Mouse (Mus musculus) spleen, adult 2 months (tissue): ENCODE results near the gene Dynll1. TPM values are rescaled to one million over a fixed set of nuclear protein-coding genes. Genes with fewer than 3 reads are reported as not detected.

Experiments used
- DNase-seq, 2 experiments: peaks; one replicate each; pipeline versions ENCODE4 v3.0.0 to v3.0.0-alpha.2; 2012 to 2021; ENCODE audit warnings: low spot score in 2 of 2, low read depth in 1 of 2
- H3K27ac ChIP-seq: fragments of 200-500 bp; 2 replicates; pipeline ENCODE4 v1.5.1; 2012; ENCODE audit warnings: low read length, inconsistent platforms; ENCODE audit not compliant: insufficient read depth
- H3K27me3 ChIP-seq: fragments of 200-500 bp; 2 replicates; pipeline ENCODE4 v1.6.1; 2012; ENCODE audit warnings: mild to moderate bottlenecking, moderate library complexity, low read length, inconsistent platforms; ENCODE audit not compliant: control insufficient read depth, insufficient read depth
- H3K36me3 ChIP-seq: fragments of 200-500 bp; 2 replicates; pipeline ENCODE4 v1.6.1; 2012; ENCODE audit warnings: mild to moderate bottlenecking, low read length, inconsistent platforms; ENCODE audit not compliant: control insufficient read depth, insufficient read depth
- H3K4me1 ChIP-seq: fragments of 200-500 bp; 2 replicates; pipeline ENCODE4 v1.6.1; 2011; ENCODE audit warnings: inconsistent platforms; ENCODE audit not compliant: control insufficient read depth, insufficient read depth, insufficient read length
- H3K4me3 ChIP-seq: fragments of 200-500 bp; 2 replicates; pipeline ENCODE4 v1.5.1; 2011; ENCODE audit warnings: mild to moderate bottlenecking, inconsistent platforms; ENCODE audit not compliant: insufficient read depth, insufficient read length; ENCODE audit errors: extremely low read depth
- CTCF ChIP-seq: fragments of 200-500 bp; IDR thresholded peaks from 2 replicates; pipeline ENCODE4 v1.5.1; 2011; ENCODE audit warnings: mild to moderate bottlenecking, inconsistent platforms; ENCODE audit not compliant: insufficient read depth, insufficient read length, insufficient replicate concordance; ENCODE audit errors: extremely low read depth
- POLR2A ChIP-seq: fragments of 200-500 bp; IDR thresholded peaks from 2 replicates; pipeline ENCODE4 v1.6.1; 2011; ENCODE audit warnings: low read depth, low read length, inconsistent platforms
- WGBS: fragments of 180-500 bp; shearing (Covaris S2); methylation state at CpG from one replicate; pipeline ENCODE4 v1.1.7; 2018; 5-methylcytosine and 5-hydroxymethylcytosine counted together
- polyA plus RNA-seq: library from polyadenylated mRNA; depleted of rRNA; stranded (reverse); fragments of >200 nt; gene quantifications from 2 replicates; pipeline ENCODE4 v1.2.3, GENCODE M21; 2012

Gene Dynll1
- polyA plus RNA-seq, 1 experiment = 135 TPM

DNA sequence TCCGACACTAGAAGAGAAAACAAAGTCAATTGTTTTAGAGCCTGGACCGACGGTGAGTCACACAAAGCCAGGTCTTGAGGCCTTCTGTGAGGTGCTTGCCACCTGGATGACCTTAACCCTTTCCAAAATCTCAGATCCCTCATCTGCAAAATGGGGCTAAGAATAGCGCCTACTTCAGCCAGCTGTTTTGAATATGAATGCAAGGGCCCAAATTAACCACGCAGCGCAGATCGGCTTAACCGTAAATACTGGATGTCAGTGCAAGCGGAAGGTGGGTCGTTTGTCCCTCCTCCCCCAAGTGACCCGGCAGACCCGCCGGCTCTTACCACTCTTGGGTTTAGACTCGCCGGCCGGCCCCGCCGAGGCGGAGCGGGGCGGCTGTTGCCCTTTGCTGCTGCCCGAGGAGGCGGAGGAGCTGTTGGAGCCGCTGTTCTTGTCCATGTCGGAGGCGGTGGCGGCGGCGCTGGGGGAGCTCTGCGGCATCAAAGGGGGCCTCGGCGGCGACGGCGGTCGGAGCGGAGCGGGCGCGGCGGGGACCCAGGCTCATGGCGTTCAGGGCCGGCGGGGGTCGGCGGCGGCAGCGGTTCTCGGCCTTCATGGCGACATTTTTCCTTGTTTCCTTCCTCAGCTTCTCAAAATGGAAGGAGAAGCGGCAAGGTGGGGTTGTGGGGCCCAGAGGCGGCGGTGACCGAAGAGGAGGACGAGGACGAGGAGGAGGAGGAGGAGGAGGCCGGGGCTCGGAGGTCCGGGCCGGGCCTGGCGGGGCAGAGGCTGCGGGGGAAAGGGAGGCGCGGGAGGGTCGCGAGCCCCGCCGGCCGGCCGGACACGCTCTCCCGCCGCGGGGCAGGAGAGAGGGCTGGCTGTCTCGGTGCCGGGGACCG lies 28.6 kb downstream of the Dynll1 start:
- Histone ChIP-seq H3K4me3 (peak overlapping the region; percentile 89), H3K4me1 (peaks cover 6% of the 10 kb centered on the region; the same call in 1 of the 2 replicates), H3K27ac (peak overlapping the region; percentile 68), H3K36me3 (0 out of 2 replicates have a peak, but pooled peaks cover 2% of the 10 kb centered on the region), H3K27me3 (no peaks in the 10 kb centered on the region)
- under 1% methylated on average over 76 of the region's 77 CpGs for WGBS
- DNase-seq = peak in 1 of 2 experiments; percentile 29
- no peak for TF ChIP-seq CTCF
- TF ChIP-seq POLR2A = no peak

DNA sequence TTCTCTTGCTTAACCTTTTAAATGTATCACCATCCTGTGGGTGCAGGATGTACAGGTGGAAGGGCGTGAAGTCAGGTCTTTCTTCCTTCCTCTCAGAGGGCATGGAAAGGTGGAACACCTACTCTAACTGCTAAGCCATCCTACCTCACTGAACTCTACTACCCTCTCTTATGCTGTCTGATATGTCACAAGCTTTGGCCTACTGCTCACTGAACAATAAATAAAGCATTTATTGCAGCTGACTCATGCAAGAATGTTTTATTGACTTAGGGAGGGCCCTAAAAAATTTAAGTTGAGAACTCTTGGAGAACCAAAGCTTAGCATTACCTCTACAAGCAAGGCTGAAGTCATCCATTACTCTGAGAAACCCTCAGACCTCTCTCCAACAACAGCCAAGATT lies 30.8 kb downstream of the Dynll1 start:
- Histone ChIP-seq H3K4me1 (peaks cover 6% of the 10 kb centered on the region; the same call in 1 of the 2 replicates), H3K4me3 (no peak overlapping the region)

DNA sequence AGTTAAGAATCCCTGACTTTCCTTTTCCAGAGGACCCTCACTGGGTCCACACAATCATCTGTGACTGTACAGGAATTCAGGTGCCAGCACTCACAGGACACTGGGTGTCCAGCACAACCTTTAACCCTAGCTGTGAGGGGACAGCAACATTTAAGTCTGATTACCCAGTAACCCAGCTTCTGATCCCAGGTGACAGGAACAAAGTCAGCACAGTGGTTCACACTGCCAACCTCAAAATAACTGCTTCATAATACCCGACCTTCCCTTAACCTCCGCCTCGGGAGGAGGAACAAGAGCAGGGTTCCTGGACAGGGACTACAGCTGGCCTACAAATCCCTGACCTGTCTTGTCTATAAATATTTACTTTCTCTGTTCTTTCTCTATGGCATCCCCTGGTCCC lies 32.5 kb downstream of the Dynll1 start:
- no peak for DNase-seq
- no peak overlapping the region for H3K4me3 ChIP-seq
- H3K27me3 ChIP-seq = no peaks in the 10 kb centered on the region
- H3K27ac ChIP-seq = no peak overlapping the region
- 35% methylated on average over 3 of the region's 3 CpGs for WGBS
- no peak for TF ChIP-seq CTCF
- TF ChIP-seq POLR2A = no peak
- 0 out of 2 replicates have a peak, but pooled peaks cover 2% of the 10 kb centered on the region for H3K36me3 ChIP-seq
- peaks cover 6% of the 10 kb centered on the region; the same call in 1 of the 2 replicates for H3K4me1 ChIP-seq

More for the DNA sequence above, 30.8 kb downstream of the Dynll1 start:
- 0 out of 2 replicates have a peak, but pooled peaks cover 2% of the 10 kb centered on the region for H3K36me3 ChIP-seq
- no peak overlapping the region for H3K27ac ChIP-seq
- no peaks in the 10 kb centered on the region for H3K27me3 ChIP-seq
- WGBS = 86% methylated on average over 1 of the region's 1 CpGs
- no peak for DNase-seq
- no peak for TF ChIP-seq POLR2A
- no peak for TF ChIP-seq CTCF

DNA sequence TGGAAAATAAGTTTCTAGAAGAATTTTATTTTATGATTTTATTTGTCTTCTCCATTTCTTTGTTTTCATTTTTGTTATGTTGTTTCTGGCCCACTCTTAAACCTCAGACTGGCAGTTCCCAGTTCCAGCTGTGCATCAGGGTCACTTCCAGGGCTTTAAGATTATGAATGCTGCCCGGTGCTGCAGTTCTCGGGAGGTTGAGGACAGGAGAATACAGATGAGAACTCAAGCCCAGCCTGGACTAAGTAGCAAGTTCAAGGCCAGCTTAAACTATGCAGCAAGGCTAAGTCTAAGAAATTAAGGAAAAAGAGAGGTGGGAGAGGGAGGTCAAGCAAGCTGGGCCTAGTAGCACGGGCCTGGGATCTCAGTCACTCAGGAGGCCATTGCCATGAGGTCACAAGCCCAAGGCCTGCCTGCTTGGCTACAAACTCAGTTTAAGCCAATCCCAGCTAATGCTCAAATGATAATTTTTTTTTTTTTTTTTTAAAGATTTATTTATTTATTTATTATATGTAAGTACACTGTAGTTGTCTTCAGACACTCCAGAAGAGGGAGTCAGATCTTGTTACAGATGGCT lies 33.2 kb downstream of the Dynll1 start:
- Histone ChIP-seq H3K4me1 (peaks cover 6% of the 10 kb centered on the region; the same call in 1 of the 2 replicates), H3K27me3 (no peaks in the 10 kb centered on the region), H3K36me3 (peaks cover 5% of the 10 kb centered on the region; the same call in 1 of the 2 replicates), H3K27ac (peak overlapping the region; percentile 58; the same call in 1 of the 2 replicates), H3K4me3 (no peak overlapping the region)
- no peak for DNase-seq
- TF ChIP-seq POLR2A (no peak), CTCF (no peak)
- 82% methylated on average over 3 of the region's 3 CpGs for WGBS

DNA sequence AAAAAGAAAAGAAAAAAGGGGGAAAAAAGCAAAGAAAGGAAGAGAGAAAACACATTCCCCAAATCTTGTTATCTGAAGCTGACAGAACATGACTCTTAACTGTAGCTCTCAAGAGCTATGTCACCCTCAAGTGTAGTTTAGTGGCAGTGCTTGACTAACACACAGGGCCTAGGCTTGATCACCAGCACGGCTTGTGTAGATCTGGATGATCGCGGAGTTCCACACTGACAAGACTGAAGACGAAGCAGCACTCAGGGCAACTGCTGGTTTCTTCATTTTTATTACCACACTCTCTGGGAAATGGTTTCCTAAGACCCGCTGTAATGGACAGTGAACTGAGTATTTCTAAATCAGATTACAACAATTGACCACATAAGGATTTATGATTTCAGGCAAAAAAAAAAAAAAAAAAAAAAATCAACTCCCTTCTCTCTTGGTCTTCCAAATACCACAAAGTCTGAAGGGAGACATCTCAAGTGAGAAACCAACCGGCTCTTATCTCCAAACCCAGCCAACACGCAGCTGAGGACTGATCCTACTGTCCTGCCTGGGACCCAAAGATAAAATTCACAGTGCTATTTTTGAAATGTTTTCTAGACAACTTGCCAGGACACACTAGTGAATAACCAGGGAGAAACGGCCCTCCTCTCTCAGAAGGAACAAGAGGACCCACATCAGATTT lies 33.9 kb downstream of the Dynll1 start:
- Histone ChIP-seq H3K4me1 (peaks cover 6% of the 10 kb centered on the region; the same call in 1 of the 2 replicates), H3K27ac (no peak overlapping the region), H3K4me3 (no peak overlapping the region), H3K36me3 (peaks cover 6% of the 10 kb centered on the region; the same call in 1 of the 2 replicates), H3K27me3 (no peaks in the 10 kb centered on the region)
- TF ChIP-seq POLR2A (no peak), CTCF (no peak)
- WGBS = 78% methylated on average over 8 of the region's 8 CpGs
- DNase-seq = no peak

DNA sequence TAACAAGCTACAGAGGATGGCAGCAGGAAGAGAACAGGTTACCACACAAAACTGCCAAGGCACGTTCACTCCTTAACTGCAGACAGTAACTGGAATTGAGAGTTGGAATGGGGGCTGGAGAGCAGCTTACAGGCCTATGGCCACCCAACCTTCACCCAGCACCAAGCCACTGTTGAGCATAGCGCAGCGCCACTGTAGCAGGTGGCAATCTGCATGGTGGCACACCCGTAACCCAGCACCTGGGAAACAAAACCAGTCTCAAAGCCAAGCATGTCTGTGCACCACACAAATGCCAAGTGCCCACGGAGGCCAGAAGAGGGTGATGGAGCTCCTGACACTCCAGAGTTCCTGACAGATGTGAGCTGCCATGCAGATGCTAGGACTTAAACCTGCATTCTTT lies 34.5 kb downstream of the Dynll1 start:
- Histone ChIP-seq H3K36me3 (peaks cover 6% of the 10 kb centered on the region), H3K27ac (no peak overlapping the region), H3K4me3 (no peak overlapping the region), H3K27me3 (no peaks in the 10 kb centered on the region), H3K4me1 (peaks cover 6% of the 10 kb centered on the region; the same call in 1 of the 2 replicates)
- TF ChIP-seq POLR2A = no peak
- DNase-seq = no peak
- WGBS = 83% methylated on average over 5 of the region's 5 CpGs
